Mouse (Mus musculus) embryonic facial prominence, embryonic 14.5 days (tissue): ENCODE measurements around the gene Gadd45b. TPM values are rescaled to one million over a fixed set of nuclear protein-coding genes. Genes with fewer than 3 reads are reported as not detected.

Source experiments
- ATAC-seq: fragments of 200-750 bp; cut with Nextera tagmentation; 2 replicates; pipeline ENCODE4 v1.8.0; 2017; ENCODE audit warnings: low read depth, moderate number of reproducible peaks, moderate TSS enrichment
- DNase-seq: peaks from one replicate; pipeline ENCODE4 v3.0.0-alpha.2; 2015; ENCODE audit warnings: low spot score
- H3K27ac ChIP-seq: fragments of 300-500 bp; sonication (generic); replicated peaks from 2 replicates; pipeline ENCODE4 v1.5.1; 2014; ENCODE audit warnings: low read depth, mild to moderate bottlenecking, low read length, moderate library complexity
- H3K27me3 ChIP-seq: fragments of 300-500 bp; sonication (generic); replicated peaks from 2 replicates; pipeline ENCODE4 v1.6.1; 2014; ENCODE audit warnings: low read length; ENCODE audit not compliant: control insufficient read depth, insufficient read depth
- H3K36me3 ChIP-seq: fragments of 300-500 bp; sonication (generic); 2 replicates; pipeline ENCODE4 v1.6.1; 2014; ENCODE audit warnings: low read length, mixed read lengths; ENCODE audit not compliant: control insufficient read depth, insufficient read depth
- H3K4me1 ChIP-seq: fragments of 300-500 bp; sonication (generic); 2 replicates; pipeline ENCODE4 v1.6.1; 2014; ENCODE audit warnings: antibody characterized with exemption, low read length; ENCODE audit not compliant: control insufficient read depth, insufficient read depth
- H3K4me2 ChIP-seq: fragments of 300-500 bp; sonication (generic); 2 replicates; pipeline ENCODE4 v1.6.1; 2014; ENCODE audit warnings: low read depth, mild to moderate bottlenecking, low read length, moderate library complexity, mixed read lengths
- H3K4me3 ChIP-seq: fragments of 300-500 bp; sonication (generic); 2 replicates; pipeline ENCODE4 v1.5.1; 2014; ENCODE audit warnings: low read depth, mild to moderate bottlenecking, low read length
- H3K9ac ChIP-seq: fragments of 300-500 bp; sonication (generic); 2 replicates; pipeline ENCODE4 v1.6.1; 2014; ENCODE audit warnings: low read depth, mild to moderate bottlenecking, low read length, moderate library complexity, mixed read lengths
- H3K9me3 ChIP-seq: fragments of 300-500 bp; sonication (generic); 2 replicates; pipeline ENCODE4 v1.6.1; 2016; ENCODE audit warnings: low read length; ENCODE audit not compliant: control insufficient read depth
- WGBS: fragments of 180-500 bp; shearing (Covaris S2); extraction: QIAGEN DNeasy Blood & Tissue Kit; methylation state at CpG from one replicate; pipeline ENCODE4 v1.1.7; 2014; 5-methylcytosine and 5-hydroxymethylcytosine counted together
- polyA plus RNA-seq: library from polyadenylated mRNA; unstranded; fragments of >200 nt; fragmentation: Nextera tagmentation; extraction: Ambion mirVana; gene quantifications from 2 replicates; pipeline ENCODE4 v1.2.1, GENCODE M21; 2014

Gadd45b gene
- polyA plus RNA-seq, 1 experiment from 2014 or later, result 39.9 TPM

- peak overlapping the region; percentile 83 for H3K27ac ChIP-seq
- peaks cover 87% of the 10 kb centered on the region for H3K4me1 ChIP-seq
- DNase-seq, result no peak
- H3K36me3 ChIP-seq, result no peaks in the 10 kb centered on the region
- no peaks in the 10 kb centered on the region for H3K9me3 ChIP-seq
- peak overlapping the region; percentile 76 for H3K4me2 ChIP-seq
- 6% methylated on average over 6 of the region's 6 CpGs for WGBS
- H3K9ac ChIP-seq, result peak overlapping the region; percentile 52; the same call in 1 of the 2 replicates
- H3K4me3 ChIP-seq, result peak overlapping the region; percentile 38
- no peak for ATAC-seq
- peaks cover 13% of the 10 kb centered on the region for H3K27me3 ChIP-seq
These were observed 6.9 kb downstream of the Gadd45b start for GRCm38 (mm10) chr10:80936810-80937164.

GRCm38 (mm10) chr10:80937646-80938045 is 7.8 kb downstream of the Gadd45b start:
- H3K9me3 ChIP-seq, result no peaks in the 10 kb centered on the region
- peak overlapping the region; percentile 31 for H3K4me2 ChIP-seq
- H3K4me3 ChIP-seq, result no peak overlapping the region
- DNase-seq (peak; percentile 87), ATAC-seq (peak; percentile 31; the same call in 1 of the 2 replicates)
- 14% methylated on average over 6 of the region's 8 CpGs for WGBS
- peaks cover 4% of the 10 kb centered on the region; the same call in 1 of the 2 replicates for H3K27me3 ChIP-seq
- 0 out of 2 replicates have a peak overlapping the region, but pooled peaks have one; percentile 0 for H3K9ac ChIP-seq
- H3K36me3 ChIP-seq, result no peaks in the 10 kb centered on the region
- H3K27ac ChIP-seq, result peak overlapping the region; percentile 83
- peaks cover 79% of the 10 kb centered on the region for H3K4me1 ChIP-seq

GRCm38 (mm10) chr10:80938831-80939550 is 9.1 kb downstream of the Gadd45b start:
- peak overlapping the region; percentile 37; the same call in 1 of the 2 replicates for H3K9ac ChIP-seq
- H3K36me3 ChIP-seq, result no peaks in the 10 kb centered on the region
- WGBS, result 15% methylated on average over 8 of the region's 15 CpGs
- peak overlapping the region; percentile 37 for H3K4me3 ChIP-seq
- peaks cover 65% of the 10 kb centered on the region for H3K4me1 ChIP-seq
- H3K27me3 ChIP-seq, result no peaks in the 10 kb centered on the region; the same call in 1 of the 2 replicates
- peak overlapping the region; percentile 79 for H3K4me2 ChIP-seq
- H3K27ac ChIP-seq, result peak overlapping the region; percentile 83
- DNase-seq (peak; percentile 83), ATAC-seq (peak; percentile 64)
- no peaks in the 10 kb centered on the region for H3K9me3 ChIP-seq

GRCm38 (mm10) chr10:80939671-80940070 is 9.8 kb downstream of the Gadd45b start:
- Histone ChIP-seq H3K9me3 (no peaks in the 10 kb centered on the region), H3K4me2 (peak overlapping the region; percentile 79), H3K4me1 (peaks cover 60% of the 10 kb centered on the region), H3K27ac (peak overlapping the region; percentile 83), H3K4me3 (peak overlapping the region; percentile 37), H3K27me3 (no peaks in the 10 kb centered on the region), H3K9ac (peak overlapping the region; percentile 57), H3K36me3 (no peaks in the 10 kb centered on the region)
- peak; percentile 27 for ATAC-seq
- WGBS, result 3% methylated on average over 28 of the region's 28 CpGs
- DNase-seq, result peak; percentile 93

- Histone ChIP-seq H3K4me2 (peak overlapping the region; percentile 79), H3K4me1 (peaks cover 54% of the 10 kb centered on the region), H3K27me3 (no peaks in the 10 kb centered on the region), H3K4me3 (no peak overlapping the region), H3K9ac (peak overlapping the region; percentile 57), H3K9me3 (no peaks in the 10 kb centered on the region), H3K36me3 (no peaks in the 10 kb centered on the region), H3K27ac (peak overlapping the region; percentile 83)
- DNase-seq (peak; percentile 82), ATAC-seq (0 out of 2 replicates have a peak, but pooled peaks have one; percentile 3)
- 32% methylated on average over 8 of the region's 8 CpGs for WGBS
These were observed 10.6 kb downstream of the Gadd45b start for GRCm38 (mm10) chr10:80940320-80940987.

- no peak overlapping the region for H3K4me3 ChIP-seq
- peaks cover 48% of the 10 kb centered on the region for H3K4me1 ChIP-seq
- H3K4me2 ChIP-seq, result peak overlapping the region; percentile 79; the same call in 1 of the 2 replicates
- peak overlapping the region; percentile 57 for H3K9ac ChIP-seq
- H3K27ac ChIP-seq, result peak overlapping the region; percentile 83
- no peaks in the 10 kb centered on the region for H3K36me3 ChIP-seq
- no peaks in the 10 kb centered on the region for H3K27me3 ChIP-seq
- H3K9me3 ChIP-seq, result no peaks in the 10 kb centered on the region
- ATAC-seq (no peak), DNase-seq (no peak)
- WGBS, result 29% methylated on average over 2 of the region's 2 CpGs
These were observed 11.1 kb downstream of the Gadd45b start for GRCm38 (mm10) chr10:80940988-80941347.

- 44% methylated on average over 8 of the region's 8 CpGs for WGBS
- no peak for DNase-seq
- H3K4me1 ChIP-seq, result peaks cover 35% of the 10 kb centered on the region
These were observed 13.0 kb downstream of the Gadd45b start for GRCm38 (mm10) chr10:80942919-80943318.

GRCm38 (mm10) chr10:80943701-80944100 is 13.8 kb downstream of the Gadd45b start:
- Histone ChIP-seq H3K36me3 (no peaks in the 10 kb centered on the region), H3K9me3 (no peaks in the 10 kb centered on the region), H3K4me3 (no peak overlapping the region), H3K4me1 (peaks cover 28% of the 10 kb centered on the region), H3K9ac (no peak overlapping the region), H3K27ac (no peak overlapping the region), H3K4me2 (no peak overlapping the region), H3K27me3 (no peaks in the 10 kb centered on the region)
- 71% methylated on average over 9 of the region's 9 CpGs for WGBS
- DNase-seq (no peak), ATAC-seq (no peak)

More at GRCm38 (mm10) chr10:80942919-80943318, 13.0 kb downstream of the Gadd45b start:
- Histone ChIP-seq H3K36me3 (no peaks in the 10 kb centered on the region), H3K4me2 (no peak overlapping the region), H3K9me3 (no peaks in the 10 kb centered on the region), H3K4me3 (no peak overlapping the region), H3K9ac (no peak overlapping the region), H3K27ac (no peak overlapping the region), H3K27me3 (no peaks in the 10 kb centered on the region)
- no peak for ATAC-seq
